Mouse (Mus musculus): ENCODE measurements at regions not wholly inside any gene's neighbourhood (a gene's known extent, or its start where the extent isn't known, plus 50 kb on each side); places are given as distances from the start of the nearest gene placed in this dataset.

DNA sequence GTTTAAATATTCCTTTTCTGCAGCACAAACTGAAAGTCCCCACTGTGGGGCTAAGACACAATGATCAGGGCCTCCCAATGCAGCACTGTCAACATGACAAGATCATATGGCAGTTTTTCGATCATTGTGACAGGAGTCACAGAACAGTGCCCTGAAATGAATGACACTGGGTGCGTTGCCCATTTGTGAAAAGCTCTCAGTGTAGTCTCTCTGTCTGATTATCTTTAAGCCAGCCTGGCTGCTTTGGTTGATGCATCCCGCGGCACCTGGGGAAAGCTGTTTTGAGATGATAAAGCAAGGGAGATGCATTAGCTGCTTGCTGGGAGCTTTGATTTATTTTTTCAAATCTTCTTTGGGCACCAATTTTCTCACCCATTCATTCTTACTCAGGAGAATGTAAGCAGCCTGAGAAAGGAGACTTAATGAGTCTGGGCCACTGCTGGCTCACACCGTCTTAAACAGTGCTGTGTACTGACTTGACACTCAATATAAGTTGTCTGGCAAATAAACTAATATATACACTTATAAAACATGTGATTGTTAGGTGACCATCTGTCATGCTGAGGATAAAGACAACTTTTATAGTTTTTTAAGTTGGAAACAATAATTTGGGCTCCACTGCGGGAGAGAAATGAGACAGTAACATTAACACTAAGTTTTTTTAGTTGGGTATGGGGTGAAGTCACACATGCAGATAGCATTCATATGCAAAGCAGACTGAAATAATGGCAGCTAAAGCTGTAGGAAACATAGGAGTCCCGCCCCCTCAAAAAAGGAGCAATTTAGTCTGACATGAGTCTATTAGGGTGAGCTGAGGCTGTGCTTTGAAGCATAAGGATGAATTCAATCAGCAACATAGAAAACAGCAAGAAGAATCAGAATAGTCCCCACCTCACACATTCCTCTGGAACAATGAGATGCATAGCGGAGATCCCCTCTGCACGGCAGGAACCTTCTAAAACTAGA is 276.0 kb downstream of the Kcns3 start:
- ATAC-seq (ENCODE audit: low FRiP score) = peak; percentile 64; the same call in 1 of the 2 replicates
- H3K4me2 ChIP-seq = no peak overlapping the region
- no peak overlapping the region for H3K27ac ChIP-seq (ENCODE audit: low read depth, low read length)

DNA sequence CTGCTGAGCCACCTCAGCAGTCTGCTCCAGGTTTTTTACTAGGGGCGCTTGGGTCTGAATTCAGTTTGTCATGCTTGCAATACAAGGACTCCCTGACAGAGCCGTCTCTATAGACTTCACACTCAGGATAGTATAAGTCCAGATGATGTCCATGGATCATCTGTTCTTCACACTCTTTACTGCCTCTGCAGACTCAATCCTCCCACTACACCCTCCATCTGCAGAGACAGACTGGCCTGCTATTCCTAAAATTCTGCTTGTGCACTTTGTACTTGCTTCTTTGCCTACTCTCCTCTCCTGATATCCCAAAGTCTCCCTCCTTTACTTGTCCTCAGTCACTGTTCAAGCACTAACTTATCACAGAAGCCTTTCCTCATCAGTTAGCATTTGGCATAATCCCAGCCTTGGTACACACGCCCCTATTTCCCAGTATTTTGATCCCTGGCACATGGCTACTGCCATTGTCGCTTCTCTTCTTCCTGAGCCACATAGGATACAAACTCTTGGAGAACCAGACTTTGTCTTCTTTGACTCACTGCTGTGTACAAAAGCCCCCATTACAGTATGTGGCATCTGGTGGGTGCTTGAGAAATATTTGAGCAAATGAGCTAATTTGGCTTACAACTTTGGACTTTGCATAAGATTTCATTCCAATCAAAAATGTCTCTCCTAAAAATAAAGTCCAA is 277.0 kb downstream of the Kcns3 start:
- Histone ChIP-seq H3K36me3 (ENCODE audit: control insufficient read depth, insufficient read depth, low read length) (no peaks in the 10 kb centered on the region), H3K27ac (ENCODE audit: low read depth, low read length) (no peak overlapping the region), H3K4me2 (no peak overlapping the region), H3K4me1 (ENCODE audit: control insufficient read depth, insufficient read depth, low read length) (0 out of 2 replicates have a peak, but pooled peaks cover 2% of the 10 kb centered on the region), H3K9ac (ENCODE audit: low read length) (no peak overlapping the region), H3K27me3 (ENCODE audit: control insufficient read depth, insufficient read depth, low read length) (no peaks in the 10 kb centered on the region), H3K9me3 (ENCODE audit: control insufficient read depth, low read length) (no peaks in the 10 kb centered on the region), H3K4me3 (ENCODE audit: low read depth, low read length) (no peak overlapping the region)
- no peak for DNase-seq (ENCODE audit: low spot score, missing footprints)
- WGBS = 86% methylated on average over 4 of the region's 4 CpGs
- no peak for ATAC-seq (ENCODE audit: low FRiP score)

More for the DNA sequence above, 276.0 kb downstream of the Kcns3 start:
- Histone ChIP-seq H3K9me3 (ENCODE audit: control insufficient read depth, low read length) (no peaks in the 10 kb centered on the region), H3K4me3 (ENCODE audit: low read depth, low read length) (no peak overlapping the region), H3K27me3 (ENCODE audit: control insufficient read depth, insufficient read depth, low read length) (no peaks in the 10 kb centered on the region), H3K9ac (ENCODE audit: low read length) (no peak overlapping the region), H3K4me1 (ENCODE audit: control insufficient read depth, insufficient read depth, low read length) (0 out of 2 replicates have a peak, but pooled peaks cover 2% of the 10 kb centered on the region), H3K36me3 (ENCODE audit: control insufficient read depth, insufficient read depth, low read length) (no peaks in the 10 kb centered on the region)
- 41% methylated on average over 9 of the region's 9 CpGs for WGBS
- DNase-seq (ENCODE audit: low spot score, missing footprints) = no peak

DNA sequence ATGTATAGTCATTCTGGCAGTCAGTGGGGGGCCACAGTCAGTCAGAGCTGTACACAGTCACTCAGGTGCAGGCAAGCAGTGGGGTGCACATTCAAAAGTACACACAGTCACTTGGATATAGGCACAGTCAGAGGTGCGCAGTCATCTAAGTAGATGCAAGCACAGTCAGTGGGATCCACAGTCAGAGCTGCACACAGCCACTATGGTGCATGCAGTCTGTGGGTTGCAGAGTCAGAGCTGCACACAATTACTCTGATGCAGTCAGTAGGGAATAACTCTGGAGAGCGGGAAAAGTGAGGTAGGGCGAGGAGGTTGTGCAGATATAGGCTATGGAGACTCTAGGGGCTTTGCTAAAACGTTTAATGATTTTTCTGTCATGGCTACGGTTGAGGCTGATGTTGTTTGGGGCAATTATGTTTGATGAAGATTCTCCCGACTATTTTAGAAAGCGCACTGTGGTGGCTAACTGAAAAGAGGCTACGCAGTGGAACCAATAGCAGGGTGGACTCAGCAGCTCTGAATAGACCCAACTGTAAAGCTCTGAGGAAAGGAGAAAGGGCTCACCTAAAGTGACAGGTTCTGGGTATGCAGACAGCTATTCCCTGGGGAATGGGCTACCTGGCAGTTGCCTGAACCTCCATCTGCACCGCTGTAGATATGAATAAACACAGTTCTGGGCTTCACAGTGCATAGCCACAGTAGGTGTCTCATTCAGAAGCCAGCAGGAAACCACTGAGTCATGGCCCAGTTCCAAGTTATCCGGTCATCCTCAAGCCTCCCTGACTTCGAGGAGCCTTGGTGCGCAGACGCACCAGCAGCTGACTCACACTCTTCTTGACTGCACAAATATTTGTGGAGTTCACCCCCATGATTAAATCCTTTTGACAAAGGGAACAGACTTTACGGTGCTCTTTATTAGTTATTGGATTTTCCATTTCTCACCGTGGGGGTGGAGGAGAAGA is 282.9 kb downstream of the Kcns3 start:
- Histone ChIP-seq H3K27me3 (ENCODE audit: control insufficient read depth, insufficient read depth, low read length) (no peaks in the 10 kb centered on the region), H3K36me3 (ENCODE audit: control insufficient read depth, insufficient read depth, low read length) (no peaks in the 10 kb centered on the region), H3K4me2 (no peak overlapping the region), H3K4me1 (ENCODE audit: control insufficient read depth, insufficient read depth, low read length) (no peaks in the 10 kb centered on the region), H3K9ac (ENCODE audit: low read length) (no peak overlapping the region), H3K27ac (ENCODE audit: low read depth, low read length) (no peak overlapping the region), H3K9me3 (ENCODE audit: control insufficient read depth, low read length) (no peaks in the 10 kb centered on the region), H3K4me3 (ENCODE audit: low read depth, low read length) (no peak overlapping the region)
- ATAC-seq (ENCODE audit: low FRiP score) (0 out of 2 replicates have a peak, but pooled peaks have one; percentile 7), DNase-seq (ENCODE audit: low spot score, missing footprints) (no peak)
- 77% methylated on average over 15 of the region's 15 CpGs for WGBS

DNA sequence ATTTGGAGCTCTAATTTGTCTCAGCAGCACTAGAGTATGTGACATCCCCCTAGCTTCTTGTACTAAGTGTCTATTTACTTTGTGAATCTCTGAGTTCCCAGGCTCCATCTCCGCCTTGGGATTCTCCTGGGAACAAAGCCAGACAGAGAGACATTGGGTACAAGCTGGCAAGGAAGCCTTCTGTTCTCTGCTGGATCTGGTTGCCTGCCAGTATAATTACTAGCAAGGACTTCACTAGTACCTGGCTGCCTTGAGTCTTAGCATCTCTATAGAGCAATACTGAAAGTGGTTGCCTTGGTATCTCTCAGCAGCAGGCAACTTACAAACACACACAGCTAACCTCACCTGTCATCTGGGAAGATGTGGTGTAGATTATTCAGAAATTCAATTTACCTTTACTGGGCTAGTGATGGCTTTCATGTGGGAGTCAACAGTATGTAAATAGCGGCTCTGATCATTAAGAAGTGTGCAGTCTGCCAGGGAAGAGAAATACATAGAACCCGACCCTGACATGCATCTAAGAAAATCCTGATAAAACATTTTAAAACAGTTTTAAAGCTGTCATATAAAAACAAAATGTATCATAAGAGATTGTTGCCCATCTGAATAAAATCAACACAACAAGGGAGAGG is 283.8 kb downstream of the Kcns3 start:
- Histone ChIP-seq H3K4me2 (no peak overlapping the region), H3K9ac (ENCODE audit: low read length) (no peak overlapping the region), H3K4me1 (ENCODE audit: control insufficient read depth, insufficient read depth, low read length) (no peaks in the 10 kb centered on the region), H3K4me3 (ENCODE audit: low read depth, low read length) (no peak overlapping the region), H3K36me3 (ENCODE audit: control insufficient read depth, insufficient read depth, low read length) (no peaks in the 10 kb centered on the region), H3K9me3 (ENCODE audit: control insufficient read depth, low read length) (no peaks in the 10 kb centered on the region), H3K27ac (ENCODE audit: low read depth, low read length) (no peak overlapping the region), H3K27me3 (ENCODE audit: control insufficient read depth, insufficient read depth, low read length) (no peaks in the 10 kb centered on the region)
- DNase-seq (ENCODE audit: low spot score, missing footprints) = no peak
- 86% methylated on average over 3 of the region's 3 CpGs for WGBS
- ATAC-seq (ENCODE audit: low FRiP score) = no peak

DNA sequence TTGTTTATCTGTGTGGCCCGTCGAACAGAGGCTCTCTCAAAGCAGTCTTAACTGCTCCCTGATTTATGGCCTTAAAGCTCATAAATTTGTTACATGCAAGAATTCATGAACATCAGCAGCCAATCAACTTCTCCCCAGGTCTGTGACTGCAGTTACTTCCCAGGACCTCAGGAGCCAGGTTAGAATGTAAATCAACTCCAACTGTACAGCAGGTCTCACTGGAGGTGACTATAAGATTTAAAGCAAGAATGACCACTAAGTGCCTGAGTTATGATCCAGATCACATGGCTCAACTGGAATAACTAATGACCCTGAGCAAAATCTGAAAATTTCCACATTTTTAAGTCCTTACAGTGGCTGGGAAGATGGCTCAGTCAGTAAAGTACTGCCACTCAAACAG is 285.6 kb downstream of the Kcns3 start:
- 94% methylated on average over 2 of the region's 2 CpGs for WGBS
- H3K27me3 ChIP-seq (ENCODE audit: control insufficient read depth, insufficient read depth, low read length) = no peaks in the 10 kb centered on the region

DNA sequence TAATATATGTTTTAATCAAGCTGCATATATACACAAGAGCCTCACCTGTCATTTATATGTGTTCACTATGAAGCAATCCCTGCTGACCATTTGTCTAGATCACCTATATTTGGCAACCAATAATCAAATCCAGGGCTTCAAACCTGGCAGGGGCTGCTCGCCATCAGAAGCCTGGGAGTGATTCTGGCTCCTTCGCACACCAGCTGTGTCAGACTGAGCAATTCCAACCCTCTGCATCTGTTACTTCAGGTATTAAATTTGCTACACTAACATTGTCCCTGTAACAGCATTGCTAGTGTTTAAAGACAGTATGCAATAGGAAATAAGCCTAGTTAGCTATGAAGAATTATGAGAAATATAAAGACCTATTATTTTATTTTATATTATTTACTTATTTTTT is 330.5 kb downstream of the Kcns3 start:
- Histone ChIP-seq H3K4me1 (ENCODE audit: control insufficient read depth, insufficient read depth, low read length) (no peaks in the 10 kb centered on the region), H3K36me3 (ENCODE audit: control insufficient read depth, insufficient read depth, low read length) (no peaks in the 10 kb centered on the region), H3K4me3 (ENCODE audit: low read depth, low read length) (no peak overlapping the region), H3K9ac (ENCODE audit: low read length) (no peak overlapping the region), H3K4me2 (no peak overlapping the region), H3K27me3 (ENCODE audit: control insufficient read depth, insufficient read depth, low read length) (no peaks in the 10 kb centered on the region), H3K27ac (ENCODE audit: low read depth, low read length) (no peak overlapping the region), H3K9me3 (ENCODE audit: control insufficient read depth, low read length) (no peaks in the 10 kb centered on the region)
- no peak for DNase-seq (ENCODE audit: low spot score, missing footprints)
- 79% methylated on average over 2 of the region's 2 CpGs for WGBS
- ATAC-seq (ENCODE audit: low FRiP score) = no peak

More for the DNA sequence above, 285.6 kb downstream of the Kcns3 start:
- no peaks in the 10 kb centered on the region for H3K4me1 ChIP-seq (ENCODE audit: control insufficient read depth, insufficient read depth, low read length)
- no peak for ATAC-seq (ENCODE audit: low FRiP score)
- H3K4me2 ChIP-seq = no peak overlapping the region
- no peaks in the 10 kb centered on the region for H3K9me3 ChIP-seq (ENCODE audit: control insufficient read depth, low read length)
- no peak overlapping the region for H3K9ac ChIP-seq (ENCODE audit: low read length)
- no peak overlapping the region for H3K27ac ChIP-seq (ENCODE audit: low read depth, low read length)
- DNase-seq (ENCODE audit: low spot score, missing footprints) = no peak
- no peaks in the 10 kb centered on the region for H3K36me3 ChIP-seq (ENCODE audit: control insufficient read depth, insufficient read depth, low read length)
- no peak overlapping the region for H3K4me3 ChIP-seq (ENCODE audit: low read depth, low read length)

DNA sequence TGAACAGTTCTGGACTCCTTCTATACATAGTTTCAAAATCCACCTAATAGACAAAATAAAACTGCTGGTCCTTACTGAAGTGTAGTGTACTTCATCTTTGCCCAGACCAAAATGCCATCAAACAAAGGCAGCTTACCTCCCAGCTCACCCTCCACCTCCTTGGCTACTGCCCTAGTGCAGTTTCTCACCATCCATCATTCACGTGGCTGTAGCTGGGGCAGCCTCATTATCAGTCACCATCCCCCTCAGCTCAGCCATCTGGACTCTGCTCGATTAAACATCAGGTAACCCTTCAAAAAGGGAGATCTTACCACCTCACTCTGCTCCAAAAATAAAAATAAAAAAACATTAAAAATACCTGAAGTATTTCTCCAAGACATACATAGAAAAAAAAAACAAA is 332.8 kb downstream of the Kcns3 start:
- ATAC-seq (ENCODE audit: low FRiP score) (no peak), DNase-seq (ENCODE audit: low spot score, missing footprints) (no peak)
- Histone ChIP-seq H3K9me3 (ENCODE audit: control insufficient read depth, low read length) (no peaks in the 10 kb centered on the region), H3K27me3 (ENCODE audit: control insufficient read depth, insufficient read depth, low read length) (no peaks in the 10 kb centered on the region), H3K4me3 (ENCODE audit: low read depth, low read length) (no peak overlapping the region), H3K27ac (ENCODE audit: low read depth, low read length) (no peak overlapping the region), H3K4me2 (no peak overlapping the region), H3K36me3 (ENCODE audit: control insufficient read depth, insufficient read depth, low read length) (no peaks in the 10 kb centered on the region), H3K4me1 (ENCODE audit: control insufficient read depth, insufficient read depth, low read length) (no peaks in the 10 kb centered on the region), H3K9ac (ENCODE audit: low read length) (no peak overlapping the region)
- WGBS = 56% methylated on average over 2 of the region's 2 CpGs

DNA sequence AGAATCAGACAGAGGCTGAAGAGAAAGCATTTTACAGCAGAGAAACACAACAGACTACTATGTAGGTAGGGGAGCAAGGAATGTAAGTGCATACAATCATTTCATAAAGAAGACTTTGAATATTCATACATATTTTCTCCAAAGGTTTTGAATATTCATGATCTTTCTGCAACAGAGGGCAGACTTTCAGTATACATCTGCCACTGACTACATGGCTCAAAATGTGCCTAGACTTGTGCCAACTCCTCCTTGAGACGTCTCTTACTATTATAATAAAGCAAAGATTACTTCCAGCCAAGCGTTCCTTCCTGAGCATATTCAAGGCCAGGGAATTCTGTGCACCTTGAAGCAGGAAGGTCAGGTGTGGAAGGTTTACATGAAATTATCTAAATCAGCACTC is 333.3 kb downstream of the Kcns3 start:
- H3K4me1 ChIP-seq (ENCODE audit: control insufficient read depth, insufficient read depth, low read length) = no peaks in the 10 kb centered on the region
- H3K27ac ChIP-seq (ENCODE audit: low read depth, low read length) = no peak overlapping the region
- no peaks in the 10 kb centered on the region for H3K36me3 ChIP-seq (ENCODE audit: control insufficient read depth, insufficient read depth, low read length)
- no peak for DNase-seq (ENCODE audit: low spot score, missing footprints)
- no peak overlapping the region for H3K9ac ChIP-seq (ENCODE audit: low read length)
- WGBS = 86% methylated on average over 2 of the region's 2 CpGs
- H3K4me2 ChIP-seq = no peak overlapping the region
- no peak overlapping the region for H3K4me3 ChIP-seq (ENCODE audit: low read depth, low read length)
- H3K9me3 ChIP-seq (ENCODE audit: control insufficient read depth, low read length) = no peaks in the 10 kb centered on the region
- no peaks in the 10 kb centered on the region for H3K27me3 ChIP-seq (ENCODE audit: control insufficient read depth, insufficient read depth, low read length)
- ATAC-seq (ENCODE audit: low FRiP score) = no peak

Data from midbrain, embryonic 11.5 days (tissue).